Mouse (Mus musculus) MEL (cell line): Measurements from ENCODE around the gene Gm2115. TPM values are rescaled to one million over a fixed set of nuclear protein-coding genes. Genes with fewer than 3 reads are reported as not detected.

Experiments used
- DNase-seq: peaks from one replicate; pipeline ENCODE4 v3.0.0; 2011; ENCODE audit warnings: low read depth, low spot score
- H3K27ac ChIP-seq: 2 replicates; pipeline ENCODE4 v1.5.1; 2012; ENCODE audit warnings: low read depth, mild to moderate bottlenecking, control low read depth, low read length, moderate library complexity; ENCODE audit not compliant: control insufficient read depth
- H3K27me3 ChIP-seq, 2 experiments: fragments of 150-350 bp in 1 of 2; sonication (generic) in 1 of 2; 2 replicates each; pipeline ENCODE4 v1.6.1; 2012; ENCODE audit warnings: low read length in 2 of 2, mild to moderate bottlenecking in 2 of 2, improper control_type of control experiment in 1 of 2, moderate library complexity in 1 of 2; ENCODE audit not compliant: insufficient read depth in 2 of 2, control insufficient read depth in 1 of 2
- H3K36me3 ChIP-seq, 2 experiments: 2 replicates each; pipeline ENCODE4 v1.6.1; 2012 to 2014; ENCODE audit warnings: low read length in 2 of 2, improper control_type of control experiment in 1 of 2, inconsistent platforms in 1 of 2, mild to moderate bottlenecking in 1 of 2; ENCODE audit not compliant: insufficient read depth in 2 of 2, control insufficient read depth in 1 of 2
- H3K4me1 ChIP-seq, 2 experiments: fragments of 150-350 bp in 1 of 2; sonication (generic) in 1 of 2; 2 replicates each; pipeline ENCODE4 v1.6.1; 2012; ENCODE audit warnings: low read length in 2 of 2, improper control_type of control experiment in 1 of 2, mild to moderate bottlenecking in 1 of 2; ENCODE audit not compliant: insufficient read depth in 2 of 2, control insufficient read depth in 1 of 2
- H3K4me3 ChIP-seq, 2 experiments: fragments of 150-350 bp in 1 of 2; sonication (generic) in 1 of 2; 2 replicates each; pipeline ENCODE4 v1.5.1; 2012; ENCODE audit warnings: low read depth in 2 of 2, low read length in 2 of 2, mild to moderate bottlenecking in 2 of 2, moderate library complexity in 2 of 2, control low read depth in 1 of 2, improper control_type of control experiment in 1 of 2; ENCODE audit not compliant: control insufficient read depth in 1 of 2, insufficient read depth in 1 of 2
- H3K79me2 ChIP-seq: 2 replicates; pipeline ENCODE4 v1.6.1; 2012; ENCODE audit warnings: mild to moderate bottlenecking, low read length, moderate library complexity; ENCODE audit not compliant: control insufficient read depth, poor library complexity, insufficient read depth
- H3K9ac ChIP-seq: 2 replicates; pipeline ENCODE4 v1.6.1; 2012; ENCODE audit warnings: low read depth, mild to moderate bottlenecking, control low read depth, low read length, moderate library complexity; ENCODE audit not compliant: control insufficient read depth, poor library complexity, severe bottlenecking
- H3K9me3 ChIP-seq: fragments of 150-350 bp; sonication (generic); replicated peaks from 2 replicates; pipeline ENCODE4 v1.6.1; 2012; ENCODE audit warnings: mild to moderate bottlenecking, low read length, improper control_type of control experiment, moderate library complexity; ENCODE audit not compliant: insufficient read depth
- CHD1 ChIP-seq: IDR thresholded peaks from 2 replicates; pipeline ENCODE4 v1.6.1; 2012; ENCODE audit warnings: low read depth, mild to moderate bottlenecking, inconsistent platforms, low read length, improper control_type of control experiment
- CHD2 ChIP-seq: IDR thresholded peaks from 2 replicates; pipeline ENCODE4 v1.6.1; 2011; ENCODE audit warnings: low read length, improper control_type of control experiment
- E2F4 ChIP-seq: IDR thresholded peaks from 2 replicates; pipeline ENCODE4 v1.6.1; 2011; ENCODE audit warnings: low read depth, low read length, improper control_type of control experiment, borderline replicate concordance
- ELF1 ChIP-seq: IDR thresholded peaks from 2 replicates; pipeline ENCODE4 v1.6.1; 2014; ENCODE audit warnings: low read depth, mild to moderate bottlenecking, inconsistent platforms, low read length, improper control_type of control experiment, moderate library complexity
- EP300 ChIP-seq, 2 experiments: IDR thresholded peaks; 2 replicates each; pipeline ENCODE4 v1.6.1; 2011; ENCODE audit warnings: improper control_type of control experiment in 2 of 2, low read length in 2 of 2, low read depth in 1 of 2, mild to moderate bottlenecking in 1 of 2
- GATA1 ChIP-seq: IDR thresholded peaks from 2 replicates; pipeline ENCODE4 v1.6.1; 2011; ENCODE audit warnings: low read depth, low read length, improper control_type of control experiment
- MAFK ChIP-seq: IDR thresholded peaks from 2 replicates; pipeline ENCODE4 v1.6.1; 2011; ENCODE audit warnings: low read depth, mild to moderate bottlenecking, low read length, improper control_type of control experiment, borderline replicate concordance
- MAZ ChIP-seq: IDR thresholded peaks from 2 replicates; pipeline ENCODE4 v1.6.1; 2012; ENCODE audit warnings: low read depth, mild to moderate bottlenecking, inconsistent platforms, low read length, improper control_type of control experiment
- MEF2A ChIP-seq: IDR thresholded peaks from 2 replicates; pipeline ENCODE4 v1.6.1; 2014; ENCODE audit warnings: low read depth, mild to moderate bottlenecking, inconsistent platforms, low read length, improper control_type of control experiment; ENCODE audit not compliant: poor library complexity, insufficient replicate concordance, severe bottlenecking; ENCODE audit errors: extremely low read depth
- MXI1 ChIP-seq: IDR thresholded peaks from 2 replicates; pipeline ENCODE4 v1.6.1; 2011; ENCODE audit warnings: mild to moderate bottlenecking, low read depth, low read length, improper control_type of control experiment
- NELFE ChIP-seq: IDR thresholded peaks from 2 replicates; pipeline ENCODE4 v1.6.1; 2011; ENCODE audit warnings: low read depth, low read length, improper control_type of control experiment
- NRF1 ChIP-seq: IDR thresholded peaks from 2 replicates; pipeline ENCODE4 v1.6.1; 2014; ENCODE audit warnings: low read depth, mild to moderate bottlenecking, inconsistent platforms, low read length, improper control_type of control experiment, moderate library complexity; ENCODE audit not compliant: poor library complexity, insufficient read depth, severe bottlenecking
- POLR2A ChIP-seq, 2 experiments: IDR thresholded peaks; 2 replicates each; pipeline ENCODE4 v1.6.1; 2011 to 2012; ENCODE audit warnings: low read length in 2 of 2, mild to moderate bottlenecking in 2 of 2, control low read depth in 1 of 2, improper control_type of control experiment in 1 of 2, low read depth in 1 of 2, moderate library complexity in 1 of 2; ENCODE audit not compliant: control insufficient read depth in 1 of 2, insufficient read depth in 1 of 2, poor library complexity in 1 of 2
- POLR2AphosphoS5 ChIP-seq: IDR thresholded peaks from 2 replicates; pipeline ENCODE4 v1.6.1; 2012; ENCODE audit warnings: low read depth, borderline replicate concordance, mild to moderate bottlenecking, inconsistent platforms, low read length, moderate library complexity, mixed read lengths
- RCOR1 ChIP-seq: IDR thresholded peaks from 2 replicates; pipeline ENCODE4 v1.6.1; 2012; ENCODE audit warnings: low read depth, mild to moderate bottlenecking, inconsistent platforms, low read length, improper control_type of control experiment
- SMC3 ChIP-seq: IDR thresholded peaks from 2 replicates; pipeline ENCODE4 v1.6.1; 2011; ENCODE audit warnings: low read depth, low read length, improper control_type of control experiment
- TAL1 ChIP-seq: IDR thresholded peaks from 2 replicates; pipeline ENCODE4 v1.6.1; 2012; ENCODE audit warnings: mild to moderate bottlenecking, inconsistent platforms, low read length, moderate library complexity, mixed read lengths
- USF1 ChIP-seq: IDR thresholded peaks from 2 replicates; pipeline ENCODE4 v1.6.1; 2014; ENCODE audit warnings: low read depth, mild to moderate bottlenecking, inconsistent platforms, low read length, improper control_type of control experiment, moderate library complexity
- USF2 ChIP-seq, 2 experiments: IDR thresholded peaks; 2 replicates each; pipeline ENCODE4 v1.6.1; 2011 to 2012; ENCODE audit warnings: improper control_type of control experiment in 2 of 2, low read length in 2 of 2, borderline replicate concordance in 1 of 2, inconsistent platforms in 1 of 2, low read depth in 1 of 2, mild to moderate bottlenecking in 1 of 2; ENCODE audit not compliant: insufficient read depth in 1 of 2
- ZKSCAN1 ChIP-seq: IDR thresholded peaks from 2 replicates; pipeline ENCODE4 v1.6.1; 2012; ENCODE audit warnings: low read depth, mild to moderate bottlenecking, inconsistent platforms, low read length, improper control_type of control experiment, moderate library complexity
- polyA plus RNA-seq, 2 experiments: library from polyadenylated mRNA; stranded (reverse) in 1 of 2; unstranded in 1 of 2; fragments of >175 nt in 1 of 2; fragments of >200 nt in 1 of 2; gene quantifications; 2 replicates each; pipeline versions ENCODE4 v1.2.1 to v1.2.4; 2012; ENCODE audit warnings: low replicate concordance in 2 of 2, low read depth in 1 of 2; ENCODE audit not compliant: insufficient read length in 2 of 2, insufficient read depth in 1 of 2, missing spikeins in 1 of 2
- total RNA-seq: library from RNA; depleted of rRNA; stranded (reverse); fragments of 300-350 nt; gene quantifications from 2 replicates; pipeline ENCODE4 v1.2.3, GENCODE M21; 2012

Gm2115 gene
- total and polyA plus RNA-seq, 3 experiments, result not detected

DNA sequence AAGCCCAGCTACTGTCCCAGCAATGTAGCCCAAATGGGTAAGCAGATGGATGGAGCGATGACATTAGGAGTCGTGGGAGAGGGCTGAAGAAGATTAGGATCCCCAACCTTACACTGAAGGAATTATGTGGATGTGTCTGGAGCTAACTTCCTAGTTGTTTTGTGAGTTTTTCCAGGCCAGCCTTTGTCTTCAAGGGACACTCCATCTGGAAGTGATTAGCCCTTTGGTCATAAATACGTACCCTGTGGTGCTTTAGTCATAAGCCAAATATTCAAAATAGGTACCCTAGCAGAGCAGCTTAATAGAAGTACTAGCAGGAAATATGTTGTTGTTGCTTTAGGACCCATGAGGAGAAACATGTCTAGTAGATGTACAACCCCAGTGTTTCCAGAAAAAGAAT, 28.6 kb downstream of the Gm2115 start:
- DNase-seq, result no peak
- TF ChIP-seq NRF1 (no peak), USF2 (IDR thresholded peaks at IDR 0.05; ENCODE audit: borderline replicate concordance in 1 of 2, insufficient read depth in 1 of 2, low read depth in 1 of 2, low read length in 2 of 2) (no peak), MXI1 (no peak), MAZ (no peak), CHD2 (no peak), RCOR1 (no peak), MAFK (no peak), ZKSCAN1 (no peak), MEF2A (no peak), TAL1 (no peak), POLR2AphosphoS5 (no peak), NELFE (no peak), GATA1 (no peak), CHD1 (no peak), ELF1 (no peak), E2F4 (no peak), USF1 (no peak)
- Histone ChIP-seq H3K9ac (no peak overlapping the region), H3K4me3 (no peak overlapping the region), H3K27ac (no peak overlapping the region), H3K79me2 (no peaks in the 10 kb centered on the region), H3K4me1 (no peaks in the 10 kb centered on the region), H3K36me3 (no peaks in the 10 kb centered on the region), H3K9me3 (no peaks in the 10 kb centered on the region), H3K27me3 (no peaks in the 10 kb centered on the region)

DNA sequence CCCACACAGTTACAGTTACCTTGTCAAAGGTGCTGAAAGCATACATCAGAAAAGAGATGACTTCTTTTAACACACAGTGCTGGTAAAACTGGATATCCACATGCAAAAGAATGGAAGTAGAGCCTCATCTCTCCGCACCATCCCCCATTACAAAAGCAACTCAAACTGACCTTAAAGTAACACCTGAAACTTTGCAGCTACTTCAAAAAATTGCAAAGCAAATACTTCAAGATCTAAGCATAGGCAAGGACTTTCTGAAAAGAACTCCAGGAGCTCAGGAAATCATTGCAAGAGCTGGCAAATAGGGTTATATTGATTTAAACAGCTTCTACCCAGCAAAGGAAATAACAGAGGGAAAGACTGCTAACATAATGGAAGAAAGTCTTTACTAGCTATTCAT, 31.7 kb downstream of the Gm2115 start:
- Histone ChIP-seq H3K27ac (no peak overlapping the region), H3K27me3 (no peaks in the 10 kb centered on the region), H3K36me3 (no peaks in the 10 kb centered on the region), H3K9ac (no peak overlapping the region), H3K4me3 (no peak overlapping the region), H3K79me2 (no peaks in the 10 kb centered on the region), H3K4me1 (no peaks in the 10 kb centered on the region), H3K9me3 (no peaks in the 10 kb centered on the region)
- no peak for DNase-seq
- TF ChIP-seq GATA1 (no peak), EP300 (IDR thresholded peaks at IDR 0.05; ENCODE audit: low read depth in 1 of 2, low read length in 2 of 2) (no peak), SMC3 (no peak), POLR2A (IDR thresholded peaks at IDR 0.05; ENCODE audit: control insufficient read depth in 1 of 2, insufficient read depth in 1 of 2, low read depth in 1 of 2, low read length in 2 of 2, poor library complexity in 1 of 2) (no peak)
